Mouse (Mus musculus) stomach, embryonic 15.5 days (tissue): ENCODE results near the gene Nus1. TPM values are rescaled to one million over a fixed set of nuclear protein-coding genes. Genes with fewer than 3 reads are reported as not detected.

Experiments
- ATAC-seq: fragments of 200-750 bp; cut with Nextera tagmentation; 2 replicates; pipeline ENCODE4 v1.8.0; 2017; ENCODE audit warnings: low read depth, moderate number of reproducible peaks, moderate TSS enrichment; ENCODE audit not compliant: insufficient read depth, low FRiP score
- H3K27ac ChIP-seq: fragments of 300-500 bp; sonication (generic); 2 replicates; pipeline ENCODE4 v1.5.1; 2015; ENCODE audit warnings: mild to moderate bottlenecking, inconsistent platforms
- H3K27me3 ChIP-seq: fragments of 300-500 bp; sonication (generic); replicated peaks from 2 replicates; pipeline ENCODE4 v1.6.1; 2015; ENCODE audit warnings: inconsistent platforms
- H3K36me3 ChIP-seq: fragments of 300-500 bp; sonication (generic); 2 replicates; pipeline ENCODE4 v1.6.1; 2015; ENCODE audit warnings: inconsistent platforms
- H3K4me1 ChIP-seq: fragments of 300-500 bp; sonication (generic); 2 replicates; pipeline ENCODE4 v1.6.1; 2015; ENCODE audit warnings: inconsistent platforms
- H3K4me2 ChIP-seq: fragments of 300-500 bp; sonication (generic); 2 replicates; pipeline ENCODE4 v1.6.1; 2015; ENCODE audit warnings: mild to moderate bottlenecking, inconsistent platforms
- H3K4me3 ChIP-seq: fragments of 300-500 bp; sonication (generic); replicated peaks from 2 replicates; pipeline ENCODE4 v1.5.1; 2015; ENCODE audit warnings: inconsistent platforms
- H3K9ac ChIP-seq: fragments of 300-500 bp; sonication (generic); 2 replicates; pipeline ENCODE4 v1.6.1; 2015; ENCODE audit warnings: inconsistent platforms
- H3K9me3 ChIP-seq: fragments of 300-500 bp; sonication (generic); 2 replicates; pipeline ENCODE4 v1.6.1; 2016; ENCODE audit warnings: inconsistent platforms
- WGBS: fragments of 180-500 bp; shearing (Covaris S2); methylation state at CpG from one replicate; pipeline ENCODE4 v1.1.7; 2015; 5-methylcytosine and 5-hydroxymethylcytosine counted together
- polyA plus RNA-seq: library from polyadenylated mRNA; unstranded; fragments of >200 nt; fragmentation: Nextera tagmentation; extraction: Ambion mirVana; gene quantifications from 2 replicates; pipeline ENCODE4 v1.2.1, GENCODE M21; 2015

Gene Nus1
- polyA plus RNA-seq, 1 experiment from 2014 or later = 14.6 TPM

DNA sequence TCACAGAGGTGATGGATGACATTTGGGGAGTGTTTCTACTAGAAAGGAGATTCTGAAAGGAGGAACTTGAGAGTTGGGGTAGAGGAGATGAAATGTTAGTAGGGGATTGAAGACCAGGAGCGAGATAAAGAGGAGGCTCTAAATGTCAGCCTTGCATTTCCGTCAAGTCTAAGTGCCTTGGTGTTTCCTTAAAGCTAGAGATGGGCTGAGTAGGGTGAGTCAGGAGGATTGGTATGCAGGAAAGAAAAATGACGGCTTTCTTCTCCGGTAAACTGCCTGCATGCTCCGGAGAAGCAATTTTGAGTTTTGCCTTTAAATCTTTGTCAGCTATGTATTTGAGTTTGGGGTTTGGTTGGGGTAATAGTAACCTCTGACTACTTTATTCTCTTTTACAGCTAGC lies 1.6 kb downstream of the Nus1 start:
- Histone ChIP-seq H3K36me3 (peaks cover 7% of the 10 kb centered on the region; the same call in 1 of the 2 replicates), H3K27me3 (no peaks in the 10 kb centered on the region), H3K4me3 (peak overlapping the region; percentile 89), H3K4me1 (peaks cover 14% of the 10 kb centered on the region), H3K9ac (peak overlapping the region; percentile 87; the same call in 1 of the 2 replicates), H3K9me3 (no peaks in the 10 kb centered on the region), H3K4me2 (peak overlapping the region; percentile 63), H3K27ac (no peak overlapping the region)
- WGBS = 44% methylated on average over 5 of the region's 5 CpGs
- ATAC-seq = no peak

DNA sequence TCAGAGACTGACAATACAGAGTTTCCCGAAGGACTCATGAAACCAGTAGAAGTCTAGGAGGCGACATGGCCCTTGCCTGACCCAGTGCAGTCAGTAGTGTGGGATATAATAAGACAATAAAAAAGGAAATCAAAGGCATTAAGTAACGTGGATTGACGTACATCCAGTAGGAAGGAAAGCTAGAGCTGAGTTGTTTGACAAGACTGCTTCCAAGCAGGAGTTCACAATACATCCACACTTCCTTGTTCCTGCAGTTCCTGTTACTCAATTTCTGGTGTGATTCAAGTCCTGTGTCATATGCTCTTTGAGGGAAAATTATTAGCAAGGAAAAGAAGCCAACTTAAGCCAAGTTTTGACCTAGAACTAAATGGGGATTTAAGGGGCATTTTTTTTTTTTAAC lies 2.1 kb downstream of the Nus1 start:
- H3K4me3 ChIP-seq = peak overlapping the region; percentile 89
- WGBS = 79% methylated on average over 4 of the region's 4 CpGs
- H3K9me3 ChIP-seq = no peaks in the 10 kb centered on the region
- H3K9ac ChIP-seq = no peak overlapping the region
- no peaks in the 10 kb centered on the region for H3K27me3 ChIP-seq
- H3K4me1 ChIP-seq = peaks cover 14% of the 10 kb centered on the region
- H3K27ac ChIP-seq = no peak overlapping the region
- H3K36me3 ChIP-seq = peaks cover 7% of the 10 kb centered on the region; the same call in 1 of the 2 replicates
- no peak for ATAC-seq
- peak overlapping the region; percentile 63 for H3K4me2 ChIP-seq

DNA sequence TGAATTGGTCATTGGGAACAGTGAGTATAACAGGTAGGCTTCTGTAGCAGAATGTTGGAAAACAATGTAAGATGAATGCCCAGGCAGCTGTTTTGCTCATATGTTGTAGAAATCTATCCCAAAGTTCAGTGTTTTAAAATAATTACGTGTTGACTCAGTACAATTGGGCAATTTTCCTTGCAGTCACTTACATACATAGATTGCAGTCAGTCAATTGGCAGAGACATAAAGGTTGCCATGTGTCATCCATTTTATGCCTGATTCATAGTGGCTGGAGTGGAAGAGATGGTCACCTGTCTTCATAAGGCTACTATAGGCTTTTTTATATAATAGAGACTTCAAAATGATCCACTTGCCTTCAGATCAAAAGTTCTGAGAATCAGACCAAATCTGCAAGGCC lies 3.2 kb downstream of the Nus1 start:
- 86% methylated on average over 1 of the region's 1 CpGs for WGBS
- Histone ChIP-seq H3K9ac (no peak overlapping the region), H3K4me1 (peaks cover 14% of the 10 kb centered on the region), H3K4me3 (no peak overlapping the region), H3K27me3 (no peaks in the 10 kb centered on the region), H3K27ac (no peak overlapping the region), H3K36me3 (peaks cover 7% of the 10 kb centered on the region; the same call in 1 of the 2 replicates), H3K4me2 (no peak overlapping the region), H3K9me3 (no peaks in the 10 kb centered on the region)
- no peak for ATAC-seq

DNA sequence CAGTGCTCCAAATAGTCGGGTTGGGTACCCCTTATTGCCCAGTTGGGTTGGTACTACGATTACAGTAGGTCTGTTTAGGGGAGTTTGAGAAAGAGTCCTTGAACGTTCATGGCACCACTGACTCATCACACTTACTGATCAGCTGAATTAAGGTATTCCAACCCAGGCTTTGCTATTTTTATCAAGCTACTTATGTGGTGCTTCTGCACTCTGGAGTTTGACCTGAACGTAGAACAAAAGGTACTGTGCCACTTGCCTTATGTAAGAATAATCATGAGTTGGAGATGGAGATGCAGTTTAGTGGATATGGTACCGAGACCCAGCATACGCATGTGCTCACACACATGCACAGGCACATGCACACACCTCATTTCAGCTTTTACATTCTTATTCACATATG lies 4.4 kb downstream of the Nus1 start:
- no peak for ATAC-seq
- no peak overlapping the region for H3K9ac ChIP-seq
- H3K9me3 ChIP-seq = no peaks in the 10 kb centered on the region
- peaks cover 7% of the 10 kb centered on the region; the same call in 1 of the 2 replicates for H3K36me3 ChIP-seq
- no peak overlapping the region for H3K27ac ChIP-seq
- peaks cover 14% of the 10 kb centered on the region for H3K4me1 ChIP-seq
- no peak overlapping the region for H3K4me3 ChIP-seq
- H3K27me3 ChIP-seq = no peaks in the 10 kb centered on the region
- 91% methylated on average over 6 of the region's 6 CpGs for WGBS
- no peak overlapping the region for H3K4me2 ChIP-seq

DNA sequence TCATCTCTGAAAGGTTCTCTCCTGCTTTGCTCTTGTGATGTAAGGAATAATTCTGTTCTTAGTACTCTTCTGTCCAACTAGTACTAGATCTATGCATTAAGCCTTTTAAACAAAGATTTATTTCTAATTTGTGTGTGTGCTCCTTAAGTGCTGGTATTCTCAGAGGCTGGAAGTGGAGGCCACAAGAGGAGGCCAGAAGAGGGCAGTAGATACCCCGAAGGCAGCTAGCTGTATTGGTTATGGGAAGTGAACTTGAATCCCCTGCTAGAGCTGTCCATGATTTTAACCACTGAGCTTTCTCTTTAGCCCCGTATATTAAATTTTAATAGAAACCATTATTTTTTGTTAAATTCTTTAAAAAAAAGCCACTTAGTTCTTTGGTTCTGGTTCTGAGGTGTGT lies 5.8 kb downstream of the Nus1 start:
- H3K9me3 ChIP-seq = no peaks in the 10 kb centered on the region
- H3K9ac ChIP-seq = no peak overlapping the region
- no peak for ATAC-seq
- peaks cover 17% of the 10 kb centered on the region for H3K4me1 ChIP-seq
- H3K4me3 ChIP-seq = no peak overlapping the region
- no peak overlapping the region for H3K4me2 ChIP-seq
- H3K36me3 ChIP-seq = peaks cover 7% of the 10 kb centered on the region; the same call in 1 of the 2 replicates
- WGBS = 71% methylated on average over 2 of the region's 2 CpGs
- H3K27me3 ChIP-seq = no peaks in the 10 kb centered on the region
- H3K27ac ChIP-seq = no peak overlapping the region

DNA sequence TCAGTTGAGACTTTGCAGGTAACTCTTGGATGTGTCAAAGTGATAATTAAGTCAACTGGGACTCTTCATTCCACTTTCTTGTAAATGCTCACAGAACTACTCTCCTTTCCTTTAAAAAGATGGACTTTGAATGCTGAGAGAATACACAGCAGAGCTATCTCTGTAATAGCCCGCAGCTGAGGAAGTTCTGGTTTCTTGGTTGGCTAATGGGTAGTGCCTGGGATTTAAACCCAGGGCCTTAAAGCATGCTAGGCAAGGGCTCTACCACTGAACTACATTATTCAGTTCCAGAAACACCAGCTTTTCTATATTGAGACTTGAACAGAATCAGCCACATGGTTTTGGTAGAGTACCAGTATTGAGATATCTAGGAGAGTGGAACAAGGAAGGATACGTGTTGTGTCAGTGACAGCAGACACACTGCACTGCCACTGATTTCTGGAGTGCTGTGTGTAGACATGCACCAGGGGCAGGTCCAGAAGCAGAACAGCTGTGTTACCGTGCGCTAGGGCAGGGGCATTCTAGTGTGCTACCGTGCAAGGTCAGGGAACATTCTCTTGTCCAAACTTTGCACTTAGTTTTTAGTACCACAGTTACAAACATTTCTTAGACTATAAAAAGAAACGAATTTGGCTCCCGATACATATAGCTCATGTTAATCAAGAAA lies 9.1 kb downstream of the Nus1 start:
- Histone ChIP-seq H3K27me3 (no peaks in the 10 kb centered on the region), H3K4me3 (no peak overlapping the region), H3K4me2 (no peak overlapping the region), H3K9me3 (no peaks in the 10 kb centered on the region), H3K4me1 (0 out of 2 replicates have a peak, but pooled peaks cover 3% of the 10 kb centered on the region), H3K27ac (no peak overlapping the region), H3K9ac (no peak overlapping the region), H3K36me3 (peaks cover 14% of the 10 kb centered on the region)
- 73% methylated on average over 7 of the region's 7 CpGs for WGBS
- ATAC-seq = no peak

DNA sequence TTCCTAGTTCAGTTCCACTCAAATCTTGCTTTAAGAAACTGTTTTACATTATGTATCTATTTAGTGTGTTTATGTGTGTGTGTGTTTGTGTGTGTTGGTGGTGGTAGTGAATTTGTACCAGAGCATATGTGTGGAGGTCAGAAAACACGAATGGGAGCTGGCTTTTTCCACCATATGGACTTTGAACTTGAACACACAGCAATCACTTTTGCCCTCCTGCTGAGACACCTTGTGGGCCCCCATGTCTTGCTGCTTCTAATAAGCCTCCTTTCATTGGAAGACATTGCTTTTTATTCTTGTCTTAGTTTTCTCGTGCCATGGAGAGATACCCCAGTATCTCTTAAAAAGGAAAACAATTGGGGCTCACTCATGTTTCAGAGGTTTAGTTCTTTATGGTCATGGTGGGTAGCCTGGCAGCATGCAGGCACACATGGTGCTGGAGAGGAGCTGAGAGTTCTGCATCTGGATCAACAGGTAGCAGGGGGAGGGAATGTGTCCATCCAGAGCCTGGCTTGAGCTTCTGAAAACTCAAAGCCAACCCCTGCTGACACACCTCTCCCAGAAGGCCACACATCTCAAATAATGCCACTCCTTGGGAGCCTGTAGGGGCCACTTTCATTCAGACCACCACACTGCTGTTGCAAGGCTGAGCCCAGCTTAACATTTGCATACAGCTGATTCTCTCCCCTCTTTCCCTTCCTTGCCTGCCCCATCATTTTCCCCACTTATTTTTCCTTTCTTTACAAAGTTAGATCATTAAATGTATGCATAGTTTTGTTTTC lies 10.5 kb downstream of the Nus1 start:
- Histone ChIP-seq H3K27me3 (no peaks in the 10 kb centered on the region), H3K4me1 (0 out of 2 replicates have a peak, but pooled peaks cover 3% of the 10 kb centered on the region), H3K9me3 (no peaks in the 10 kb centered on the region), H3K36me3 (peaks cover 20% of the 10 kb centered on the region), H3K4me2 (no peak overlapping the region), H3K27ac (no peak overlapping the region), H3K9ac (no peak overlapping the region), H3K4me3 (no peak overlapping the region)
- 63% methylated on average over 2 of the region's 2 CpGs for WGBS
- ATAC-seq = no peak

DNA sequence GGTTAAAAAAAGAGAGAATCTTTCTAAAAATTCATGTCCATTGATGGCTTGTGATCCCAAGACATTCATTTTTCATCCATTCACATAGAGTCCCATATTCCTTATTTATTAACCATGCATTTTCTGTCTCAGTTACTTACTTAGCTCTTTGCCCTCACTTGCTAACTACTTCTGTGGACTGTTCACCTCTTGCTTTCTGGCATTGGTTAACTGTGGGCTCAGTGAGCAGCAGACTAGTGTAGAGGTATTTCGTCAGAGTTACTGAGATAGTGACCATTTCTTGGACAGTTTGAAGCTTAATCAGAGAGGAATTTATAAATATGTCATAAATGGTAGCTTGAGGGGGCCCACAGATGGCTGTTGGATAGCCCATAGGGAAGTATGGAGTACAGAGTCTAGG lies 13.6 kb downstream of the Nus1 start:
- Histone ChIP-seq H3K4me3 (no peak overlapping the region), H3K4me2 (no peak overlapping the region), H3K27ac (no peak overlapping the region), H3K9me3 (no peaks in the 10 kb centered on the region), H3K36me3 (peaks cover 36% of the 10 kb centered on the region), H3K4me1 (0 out of 2 replicates have a peak, but pooled peaks cover 3% of the 10 kb centered on the region), H3K27me3 (no peaks in the 10 kb centered on the region), H3K9ac (no peak overlapping the region)
- 84% methylated on average over 1 of the region's 1 CpGs for WGBS
- ATAC-seq = no peak

DNA sequence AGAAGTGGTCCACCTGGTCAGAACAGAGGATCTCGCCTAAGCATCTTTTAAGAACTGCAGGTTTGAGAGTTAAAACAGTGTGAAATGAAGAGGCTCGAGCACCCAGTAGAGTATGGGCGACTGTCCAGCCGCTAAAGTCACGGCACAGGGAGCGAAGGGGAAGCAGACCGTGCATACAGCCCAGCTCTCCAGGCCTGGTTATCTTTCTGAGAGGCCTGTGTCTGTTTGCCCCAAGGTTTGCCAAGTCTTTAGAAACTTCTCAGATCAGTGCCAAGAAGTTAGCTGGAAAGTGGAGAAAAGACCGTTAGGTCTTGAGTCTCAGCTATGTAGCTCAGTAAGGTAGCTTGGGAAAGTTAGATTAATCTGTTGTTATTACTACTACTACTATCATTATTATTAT lies 17.5 kb downstream of the Nus1 start:
- no peaks in the 10 kb centered on the region for H3K27me3 ChIP-seq
- H3K9me3 ChIP-seq = no peaks in the 10 kb centered on the region
- H3K4me2 ChIP-seq = no peak overlapping the region
- no peaks in the 10 kb centered on the region for H3K4me1 ChIP-seq
- WGBS = 93% methylated on average over 8 of the region's 8 CpGs
- H3K36me3 ChIP-seq = peaks cover 50% of the 10 kb centered on the region
- H3K4me3 ChIP-seq = no peak overlapping the region
- ATAC-seq = no peak
- H3K9ac ChIP-seq = no peak overlapping the region
- H3K27ac ChIP-seq = no peak overlapping the region

DNA sequence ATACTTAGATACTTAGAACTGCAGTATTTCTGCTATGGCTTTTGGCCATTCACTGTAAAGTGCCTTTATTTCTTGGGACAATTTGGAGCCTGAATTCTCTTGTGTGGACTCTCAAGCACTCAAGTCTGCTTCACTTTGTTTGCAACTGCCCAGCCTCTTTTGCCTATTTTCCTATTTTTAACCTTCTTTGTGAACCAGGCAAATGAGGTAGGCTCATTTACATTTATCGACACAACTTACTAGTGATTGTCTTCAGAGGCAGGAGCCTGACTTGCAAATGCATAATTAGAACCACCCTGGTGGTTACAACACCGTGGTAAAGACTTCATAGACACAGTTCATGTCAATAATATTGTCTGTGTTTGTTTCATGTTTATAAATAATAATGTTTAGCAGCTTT lies 43.3 kb downstream of the Nus1 start:
- Histone ChIP-seq H3K4me2 (no peak overlapping the region), H3K4me1 (no peaks in the 10 kb centered on the region), H3K9ac (no peak overlapping the region), H3K4me3 (no peak overlapping the region), H3K36me3 (no peaks in the 10 kb centered on the region), H3K9me3 (no peaks in the 10 kb centered on the region), H3K27me3 (no peaks in the 10 kb centered on the region), H3K27ac (no peak overlapping the region)
- ATAC-seq = no peak
- 79% methylated on average over 2 of the region's 2 CpGs for WGBS

DNA sequence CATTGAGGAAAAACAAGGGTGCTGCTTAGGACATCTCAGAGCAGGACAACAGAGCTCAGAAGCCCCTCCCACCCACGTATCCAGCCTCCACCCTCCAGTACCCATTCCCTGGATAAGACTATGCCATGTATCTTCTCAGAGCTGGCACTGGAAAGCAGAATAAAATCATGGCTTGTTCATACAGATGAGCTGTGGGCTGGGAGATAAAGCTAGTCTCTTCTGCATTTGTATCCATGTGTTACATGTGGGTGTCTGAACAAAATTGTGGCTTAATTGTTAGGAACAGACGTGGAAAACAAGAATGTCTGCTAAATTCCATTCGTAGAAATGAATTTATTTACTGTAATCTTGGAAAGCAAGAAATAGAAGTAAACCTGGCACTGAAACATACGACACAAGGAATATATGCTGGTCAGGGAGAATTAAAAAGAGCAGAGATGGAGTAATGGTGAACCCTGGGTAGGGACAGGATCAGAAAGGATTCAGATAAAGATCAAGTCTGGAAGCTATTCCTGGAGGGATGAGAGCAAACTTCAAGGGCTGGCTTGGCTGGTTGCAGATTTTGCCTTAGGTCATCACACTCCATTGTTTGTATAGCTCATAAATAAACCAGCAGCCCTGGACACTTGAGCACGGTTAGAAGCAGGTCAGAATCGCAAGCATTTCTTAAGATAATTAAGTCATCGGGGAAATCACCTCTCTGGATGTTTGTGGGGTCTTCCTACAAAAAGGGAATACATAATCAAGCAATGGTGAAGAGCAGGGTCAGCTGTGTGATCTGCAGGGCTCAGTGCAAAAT lies 46.8 kb downstream of the Nus1 start:
- Histone ChIP-seq H3K27ac (no peak overlapping the region), H3K4me3 (no peak overlapping the region), H3K4me1 (no peaks in the 10 kb centered on the region), H3K36me3 (no peaks in the 10 kb centered on the region), H3K4me2 (no peak overlapping the region), H3K9ac (no peak overlapping the region), H3K9me3 (no peaks in the 10 kb centered on the region), H3K27me3 (no peaks in the 10 kb centered on the region)
- 56% methylated on average over 7 of the region's 7 CpGs for WGBS
- no peak for ATAC-seq

DNA sequence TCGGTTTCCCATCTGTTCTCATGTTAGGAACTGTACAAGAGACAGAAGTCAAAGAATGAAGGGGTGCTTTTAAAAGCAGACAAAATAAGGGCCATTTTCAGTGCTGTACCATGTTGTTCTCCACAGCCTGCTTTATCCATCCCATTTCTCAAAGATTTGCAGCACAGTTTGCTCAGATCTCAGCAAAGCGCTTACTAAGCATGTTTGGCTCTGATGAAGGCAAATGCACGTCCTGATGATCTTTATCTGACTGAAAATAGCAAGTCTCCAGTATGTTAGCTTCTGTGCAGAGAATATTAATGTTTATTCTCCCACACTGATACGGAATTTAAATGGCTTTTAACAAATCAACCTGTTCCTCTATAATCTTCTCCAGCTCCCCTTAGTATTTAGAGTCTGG lies 54.2 kb downstream of the Nus1 start:
- Histone ChIP-seq H3K36me3 (no peaks in the 10 kb centered on the region), H3K4me1 (no peaks in the 10 kb centered on the region), H3K4me3 (no peak overlapping the region), H3K9me3 (no peaks in the 10 kb centered on the region), H3K27ac (no peak overlapping the region), H3K9ac (no peak overlapping the region), H3K27me3 (no peaks in the 10 kb centered on the region), H3K4me2 (no peak overlapping the region)
- 69% methylated on average over 4 of the region's 4 CpGs for WGBS
- no peak for ATAC-seq
